Mouse (Mus musculus) heart, embryonic 16.5 days (tissue): ENCODE measurements at regions not wholly inside any gene's neighbourhood (a gene's known extent, or its start where the extent isn't known, plus 50 kb on each side); places are given as distances from the start of the nearest gene placed in this dataset.

Source experiments
- ATAC-seq: fragments of 200-750 bp; cut with Nextera tagmentation; replicated peaks from 2 replicates; pipeline ENCODE4 v1.8.0; 2017; ENCODE audit warnings: moderate number of reproducible peaks; ENCODE audit not compliant: insufficient read depth, low FRiP score; ENCODE audit errors: extremely low read depth
- H3K27ac ChIP-seq: fragments of 300-500 bp; sonication (generic); 2 replicates; pipeline ENCODE4 v1.5.1; 2014; ENCODE audit warnings: mild to moderate bottlenecking, low read length, control low read depth, moderate library complexity
- H3K27me3 ChIP-seq: fragments of 300-500 bp; sonication (generic); 2 replicates; pipeline ENCODE4 v1.6.1; 2014; ENCODE audit warnings: low read length, mixed read lengths; ENCODE audit not compliant: control insufficient read depth, insufficient read depth
- H3K36me3 ChIP-seq: fragments of 300-500 bp; sonication (generic); 2 replicates; pipeline ENCODE4 v1.6.1; 2014; ENCODE audit not compliant: control insufficient read depth, insufficient read depth
- H3K4me1 ChIP-seq: fragments of 300-500 bp; sonication (generic); 2 replicates; pipeline ENCODE4 v1.6.1; 2014; ENCODE audit warnings: low read length, mixed read lengths; ENCODE audit not compliant: control insufficient read depth, insufficient read depth
- H3K4me2 ChIP-seq: fragments of 300-500 bp; sonication (generic); 2 replicates; pipeline ENCODE4 v1.6.1; 2014; ENCODE audit warnings: low read depth, mild to moderate bottlenecking, control low read depth, low read length
- H3K4me3 ChIP-seq: fragments of 300-500 bp; sonication (generic); 2 replicates; pipeline ENCODE4 v1.5.1; 2014; ENCODE audit warnings: mild to moderate bottlenecking, control low read depth, low read length
- H3K9ac ChIP-seq: fragments of 300-500 bp; sonication (generic); 2 replicates; pipeline ENCODE4 v1.6.1; 2014; ENCODE audit warnings: low read length, control low read depth
- H3K9me3 ChIP-seq: fragments of 300-500 bp; sonication (generic); replicated peaks from 2 replicates; pipeline ENCODE4 v1.6.1; 2016; ENCODE audit warnings: low read length; ENCODE audit not compliant: control insufficient read depth
- WGBS: fragments of 180-500 bp; shearing (Covaris S2); extraction: QIAGEN DNeasy Blood & Tissue Kit; methylation state at CpG from one replicate; pipeline ENCODE4 v1.1.7; 2014; 5-methylcytosine and 5-hydroxymethylcytosine counted together

DNA sequence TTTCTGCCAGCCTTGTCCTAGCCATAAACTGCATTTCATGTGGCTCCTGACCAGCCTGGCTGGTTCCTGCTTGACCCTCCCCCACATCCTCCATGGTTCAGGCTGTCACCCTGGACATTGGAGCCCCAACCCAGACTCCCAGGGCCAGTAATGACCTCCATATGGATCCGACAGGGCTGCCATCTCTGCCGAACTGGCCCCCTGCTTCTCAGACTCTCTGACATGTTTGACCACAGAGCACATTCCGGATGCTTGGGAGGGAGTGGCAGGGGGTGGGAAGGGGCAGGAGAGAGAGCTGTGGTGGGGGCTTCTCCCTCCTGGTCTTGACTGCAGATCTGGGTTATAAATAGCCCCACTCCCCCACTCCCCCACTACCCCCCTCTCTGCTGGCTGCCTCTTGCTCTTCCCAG lies 59.0 kb upstream of the Actrt2 start:
- Histone ChIP-seq H3K4me2 (peak overlapping the region; percentile 7; the same call in 1 of the 2 replicates), H3K36me3 (no peaks in the 10 kb centered on the region), H3K27ac (no peak overlapping the region), H3K9ac (no peak overlapping the region), H3K4me3 (no peak overlapping the region), H3K27me3 (0 out of 2 replicates have a peak, but pooled peaks cover 2% of the 10 kb centered on the region), H3K9me3 (no peaks in the 10 kb centered on the region), H3K4me1 (peaks cover 11% of the 10 kb centered on the region)
- no peak for ATAC-seq
- WGBS: 26% methylated on average over 3 of the region's 3 CpGs

DNA sequence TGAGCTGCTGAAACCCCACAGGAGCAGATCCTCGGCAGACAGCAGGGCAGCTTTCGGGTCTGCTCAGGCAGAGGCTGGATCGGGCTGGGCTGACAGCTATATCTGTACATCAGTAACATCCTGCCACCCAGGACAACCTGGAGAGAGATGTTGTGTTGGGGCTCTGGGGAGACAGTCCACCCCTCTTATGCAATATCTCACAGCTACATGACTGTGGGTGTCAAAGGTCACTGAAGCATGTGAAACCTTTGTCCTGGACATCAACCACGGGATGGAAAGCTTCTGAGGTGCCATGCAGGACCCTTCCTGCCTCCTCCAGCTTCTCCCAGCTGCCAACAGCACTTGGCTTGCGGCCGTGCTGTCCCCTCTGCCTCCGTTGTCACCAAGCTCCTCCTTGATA lies 60.3 kb upstream of the Actrt2 start:
- WGBS: 64% methylated on average over 7 of the region's 7 CpGs
- Histone ChIP-seq H3K27me3 (0 out of 2 replicates have a peak, but pooled peaks cover 2% of the 10 kb centered on the region), H3K9ac (no peak overlapping the region), H3K9me3 (no peaks in the 10 kb centered on the region), H3K4me1 (peaks cover 11% of the 10 kb centered on the region), H3K27ac (no peak overlapping the region), H3K4me2 (no peak overlapping the region), H3K4me3 (no peak overlapping the region), H3K36me3 (no peaks in the 10 kb centered on the region)
- ATAC-seq: no peak

GRCm38 (mm10) chr4:154730646-154731045 lies 63.0 kb upstream of the Actrt2 start:
- no peaks in the 10 kb centered on the region for H3K9me3 ChIP-seq
- H3K27ac ChIP-seq: no peak overlapping the region
- ATAC-seq: no peak
- H3K4me3 ChIP-seq: no peak overlapping the region
- no peaks in the 10 kb centered on the region for H3K36me3 ChIP-seq
- H3K27me3 ChIP-seq: 0 out of 2 replicates have a peak, but pooled peaks cover 2% of the 10 kb centered on the region
- peaks cover 11% of the 10 kb centered on the region for H3K4me1 ChIP-seq
- 90% methylated on average over 5 of the region's 5 CpGs for WGBS
- no peak overlapping the region for H3K9ac ChIP-seq
- no peak overlapping the region for H3K4me2 ChIP-seq

- Histone ChIP-seq H3K4me2 (no peak overlapping the region), H3K4me1 (peaks cover 11% of the 10 kb centered on the region), H3K27ac (no peak overlapping the region), H3K4me3 (no peak overlapping the region), H3K36me3 (no peaks in the 10 kb centered on the region), H3K27me3 (no peaks in the 10 kb centered on the region), H3K9ac (no peak overlapping the region), H3K9me3 (no peaks in the 10 kb centered on the region)
- ATAC-seq: no peak
- WGBS: 79% methylated on average over 15 of the region's 15 CpGs
Observed at GRCm38 (mm10) chr4:154731345-154731744, 63.7 kb upstream of the Actrt2 start.

DNA sequence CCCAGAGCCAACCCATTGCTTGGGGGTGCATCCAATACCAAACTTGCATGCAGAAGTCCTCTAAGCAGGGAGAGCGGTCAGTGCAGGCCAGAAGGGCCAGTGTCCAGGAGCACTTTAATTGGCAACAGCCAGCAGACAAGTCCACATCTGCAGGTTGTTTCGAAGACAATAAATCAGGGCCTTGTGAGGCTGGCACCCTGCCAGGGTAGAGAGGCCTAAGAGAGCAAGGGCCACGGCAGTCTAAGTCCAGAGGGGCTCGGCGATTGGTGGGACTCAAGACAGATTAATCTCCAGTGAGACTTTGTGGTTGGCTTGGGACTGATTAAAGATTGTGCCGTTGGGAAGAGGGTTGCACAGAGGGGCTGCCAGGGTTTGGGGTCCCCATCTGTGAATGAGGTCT lies 68.4 kb upstream of the Actrt2 start:
- H3K9me3 ChIP-seq: no peaks in the 10 kb centered on the region
- no peak for ATAC-seq
- H3K4me1 ChIP-seq: no peaks in the 10 kb centered on the region
- H3K27me3 ChIP-seq: no peaks in the 10 kb centered on the region
- H3K9ac ChIP-seq: no peak overlapping the region
- WGBS: 60% methylated on average over 6 of the region's 6 CpGs
- no peaks in the 10 kb centered on the region for H3K36me3 ChIP-seq
- H3K27ac ChIP-seq: no peak overlapping the region
- H3K4me3 ChIP-seq: no peak overlapping the region
- no peak overlapping the region for H3K4me2 ChIP-seq

GRCm38 (mm10) chr4:154741123-154741890 lies 73.6 kb upstream of the Actrt2 start:
- no peaks in the 10 kb centered on the region for H3K36me3 ChIP-seq
- no peak overlapping the region for H3K4me2 ChIP-seq
- peaks cover 7% of the 10 kb centered on the region for H3K27me3 ChIP-seq
- no peak overlapping the region for H3K9ac ChIP-seq
- no peak overlapping the region for H3K27ac ChIP-seq
- 60% methylated on average over 27 of the region's 27 CpGs for WGBS
- no peak for ATAC-seq
- H3K9me3 ChIP-seq: no peaks in the 10 kb centered on the region
- no peak overlapping the region for H3K4me3 ChIP-seq
- peaks cover 6% of the 10 kb centered on the region for H3K4me1 ChIP-seq

- peaks cover 9% of the 10 kb centered on the region for H3K4me1 ChIP-seq
- peaks cover 10% of the 10 kb centered on the region for H3K27me3 ChIP-seq
- no peaks in the 10 kb centered on the region for H3K36me3 ChIP-seq
- no peak overlapping the region for H3K4me2 ChIP-seq
- H3K4me3 ChIP-seq: no peak overlapping the region
- no peak overlapping the region for H3K9ac ChIP-seq
- no peak overlapping the region for H3K27ac ChIP-seq
- 78% methylated on average over 16 of the region's 16 CpGs for WGBS
- no peaks in the 10 kb centered on the region for H3K9me3 ChIP-seq
- ATAC-seq: no peak
Observed at GRCm38 (mm10) chr4:154746323-154747005, 78.8 kb upstream of the Actrt2 start.

DNA sequence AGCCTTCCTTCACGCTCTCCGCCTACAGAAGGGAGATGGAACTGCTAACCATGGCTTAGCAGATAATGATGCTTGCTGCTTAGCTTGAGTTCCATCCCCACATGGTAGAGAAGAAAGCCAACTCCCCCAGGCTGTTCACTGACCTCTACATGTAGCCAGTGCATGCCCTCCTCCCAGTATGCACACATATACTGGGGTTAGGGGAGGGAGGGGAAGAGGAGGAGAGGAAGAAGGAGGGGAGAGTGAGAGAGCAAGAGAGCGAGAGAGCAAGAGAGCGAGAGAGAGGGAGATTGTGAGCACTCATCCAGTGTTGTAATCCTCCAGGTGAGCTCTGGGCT lies 79.3 kb upstream of the Actrt2 start:
- 78% methylated on average over 4 of the region's 4 CpGs for WGBS

DNA sequence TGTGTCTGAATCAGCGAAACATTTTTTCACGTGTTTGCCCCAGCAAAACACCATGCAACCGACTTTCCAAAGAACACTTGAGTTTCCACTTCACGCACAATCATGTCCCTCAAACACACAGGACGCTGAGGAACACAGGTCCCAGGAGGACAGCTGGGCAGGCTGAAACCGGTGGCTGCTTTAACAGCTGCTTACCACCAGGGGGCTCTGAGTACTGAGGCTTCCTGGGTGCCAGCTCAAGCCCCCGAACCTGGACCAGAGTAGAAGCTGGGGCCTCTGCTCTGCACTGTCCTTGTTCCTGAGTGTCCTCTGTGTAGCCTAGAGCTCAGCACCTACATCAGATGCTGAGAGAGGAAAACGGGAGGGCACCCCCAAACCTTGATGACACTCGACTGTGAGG lies 81.5 kb upstream of the Actrt2 start:
- WGBS: 33% methylated on average over 9 of the region's 9 CpGs
- no peaks in the 10 kb centered on the region for H3K9me3 ChIP-seq
- ATAC-seq: no peak

More for the DNA sequence above, 79.3 kb upstream of the Actrt2 start:
- Histone ChIP-seq H3K27me3 (peaks cover 6% of the 10 kb centered on the region), H3K4me3 (no peak overlapping the region), H3K9ac (no peak overlapping the region), H3K4me1 (peaks cover 9% of the 10 kb centered on the region), H3K27ac (no peak overlapping the region), H3K4me2 (no peak overlapping the region), H3K36me3 (no peaks in the 10 kb centered on the region), H3K9me3 (no peaks in the 10 kb centered on the region)
- ATAC-seq: no peak

More for the DNA sequence above, 81.5 kb upstream of the Actrt2 start:
- Histone ChIP-seq H3K4me2 (no peak overlapping the region), H3K27ac (no peak overlapping the region), H3K4me1 (peaks cover 9% of the 10 kb centered on the region), H3K27me3 (peaks cover 3% of the 10 kb centered on the region; the same call in 1 of the 2 replicates), H3K9ac (no peak overlapping the region), H3K4me3 (no peak overlapping the region), H3K36me3 (no peaks in the 10 kb centered on the region)
